Mouse (Mus musculus) embryo, embryonic 11 days (tissue): Measurements from ENCODE around the gene Cdk9.

Source experiments
- DNase-seq: peaks from one replicate; pipeline ENCODE4 v3.0.0-alpha.2; 2015

Gene Cdk9

GRCm38 (mm10) chr2:32732695-32733094 is 19.8 kb upstream of the Cdk9 start:
- DNase-seq: no peak

GRCm38 (mm10) chr2:32731911-32732310 is 19.0 kb upstream of the Cdk9 start:
- no peak for DNase-seq

GRCm38 (mm10) chr2:32730854-32731253 is 18.0 kb upstream of the Cdk9 start:
- peak; percentile 85 for DNase-seq

- DNase-seq: no peak
Measured at GRCm38 (mm10) chr2:32729547-32729946, 16.7 kb upstream of the Cdk9 start.

GRCm38 (mm10) chr2:32728463-32728862 is 15.6 kb upstream of the Cdk9 start:
- no peak for DNase-seq

GRCm38 (mm10) chr2:32727435-32727834 is 14.6 kb upstream of the Cdk9 start:
- peak; percentile 96 for DNase-seq

- no peak for DNase-seq
Measured at GRCm38 (mm10) chr2:32724832-32725790, 12.2 kb upstream of the Cdk9 start.

GRCm38 (mm10) chr2:32724149-32724548 is 11.3 kb upstream of the Cdk9 start:
- no peak for DNase-seq

GRCm38 (mm10) chr2:32722581-32722980 is 9.7 kb upstream of the Cdk9 start:
- DNase-seq: no peak

- no peak for DNase-seq
Measured at GRCm38 (mm10) chr2:32722046-32722445, 9.2 kb upstream of the Cdk9 start.

GRCm38 (mm10) chr2:32720681-32721229 is 7.9 kb upstream of the Cdk9 start, which contains the start of gene Sh2d3c:
TSS of gene Sh2d3c (plus strand) at chr2:32721055.
- no peak for DNase-seq

- no peak for DNase-seq
Measured at GRCm38 (mm10) chr2:32720053-32720452, 7.2 kb upstream of the Cdk9 start.

- no peak for DNase-seq
Measured at GRCm38 (mm10) chr2:32718761-32719160, 5.9 kb upstream of the Cdk9 start.

- no peak for DNase-seq
Measured at GRCm38 (mm10) chr2:32714987-32715425, 2.1 kb upstream of the Cdk9 start.

GRCm38 (mm10) chr2:32714117-32714986 is 1.5 kb upstream of the Cdk9 start:
- DNase-seq: no peak

- peak; percentile 96 for DNase-seq
Measured at GRCm38 (mm10) chr2:32712586-32712933, 316 bp downstream of the Cdk9 start.

- peak; percentile 72 for DNase-seq
Measured at GRCm38 (mm10) chr2:32712108-32712551, 746 bp downstream of the Cdk9 start.

GRCm38 (mm10) chr2:32711301-32712056 is 1.4 kb downstream of the Cdk9 start:
- DNase-seq: no peak

- DNase-seq: no peak
Measured at GRCm38 (mm10) chr2:32710425-32710824, 2.5 kb downstream of the Cdk9 start.

- DNase-seq: no peak
Measured at GRCm38 (mm10) chr2:32709521-32710137, 3.2 kb downstream of the Cdk9 start.

- peak; percentile 84 for DNase-seq
Measured at GRCm38 (mm10) chr2:32708643-32709042, 4.2 kb downstream of the Cdk9 start.

GRCm38 (mm10) chr2:32706971-32707370 is 5.9 kb downstream of the Cdk9 start:
- no peak for DNase-seq
